Mouse (Mus musculus) brain, embryonic 14.5 days (tissue): ENCODE data around the gene Fbxl17.

Experiments
- CTCF ChIP-seq: fragments of 200-500 bp; IDR thresholded peaks from 2 replicates; pipeline ENCODE4 v1.5.1; 2012; ENCODE audit warnings: inconsistent platforms, mild to moderate bottlenecking, moderate library complexity, borderline replicate concordance; ENCODE audit not compliant: insufficient read depth, insufficient read length; ENCODE audit errors: extremely low read depth
- POLR2A ChIP-seq: fragments of 200-500 bp; IDR thresholded peaks from 2 replicates; pipeline ENCODE4 v1.6.1; 2012; ENCODE audit warnings: mild to moderate bottlenecking, inconsistent platforms, borderline replicate concordance; ENCODE audit not compliant: poor library complexity, insufficient read depth, insufficient read length, severe bottlenecking; ENCODE audit errors: extremely low read depth

DNA sequence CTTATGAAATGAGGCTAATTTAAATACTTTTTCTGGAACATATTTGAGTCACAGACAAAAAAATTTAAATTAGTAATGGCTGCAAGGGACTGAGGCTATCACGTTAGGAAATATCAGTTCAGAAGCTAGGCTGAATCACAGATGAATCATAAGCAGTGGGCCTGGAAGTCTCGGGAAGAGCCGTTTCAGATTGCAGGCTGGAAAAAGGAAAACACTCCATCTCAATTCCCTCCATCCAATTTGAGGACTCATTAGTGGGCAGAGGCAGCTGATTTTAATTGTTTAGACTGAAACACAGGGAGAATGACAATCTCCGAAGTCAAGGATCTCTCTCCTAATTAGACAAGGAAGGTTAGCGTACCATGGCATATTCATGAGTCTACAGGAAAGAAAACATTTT, 337.9 kb downstream of the Fbxl17 start:
- TF ChIP-seq CTCF (no peak), POLR2A (no peak)
